Mouse (Mus musculus) induced T-regulatory cell, adult 2 months (primary cell): ENCODE results near the gene Baiap2l2.

Source experiments
- DNase-seq: peaks from one replicate; pipeline ENCODE4 v3.0.0-alpha.2; 2012; ENCODE audit warnings: low read depth

Gene Baiap2l2

DNA sequence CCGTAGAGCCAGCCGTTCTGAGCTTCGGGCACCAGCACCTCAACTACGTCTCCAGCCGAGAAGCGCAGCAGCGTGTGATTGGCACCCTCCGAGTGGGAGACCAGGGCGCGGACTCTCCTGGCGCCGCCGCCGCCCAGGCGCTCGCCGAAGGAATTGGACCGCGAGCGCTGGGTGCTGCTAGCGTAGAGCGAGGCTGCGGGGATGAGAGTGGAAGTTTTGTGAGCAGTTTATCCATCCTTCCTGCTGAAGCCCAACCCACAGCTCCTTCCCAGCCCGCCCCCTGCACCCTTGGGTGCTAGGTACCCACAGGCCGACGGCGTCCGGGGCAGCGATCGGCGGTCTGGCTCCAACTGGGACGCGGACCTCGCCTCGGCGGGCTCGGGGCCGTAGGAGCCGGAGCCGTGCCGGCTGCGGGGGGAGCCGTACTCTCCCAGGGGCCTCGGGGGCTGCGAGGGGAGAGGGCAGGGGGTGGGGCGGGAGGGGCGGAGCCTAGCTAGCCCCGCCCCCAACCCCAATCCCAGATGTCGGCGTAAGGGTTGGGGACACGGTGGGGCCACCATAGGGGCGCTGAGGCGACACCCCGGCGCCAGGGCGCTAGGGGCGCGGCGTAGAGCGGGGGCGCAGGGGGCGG is 24.1 kb downstream of the Baiap2l2 start:
- DNase-seq = peak; percentile 56

DNA sequence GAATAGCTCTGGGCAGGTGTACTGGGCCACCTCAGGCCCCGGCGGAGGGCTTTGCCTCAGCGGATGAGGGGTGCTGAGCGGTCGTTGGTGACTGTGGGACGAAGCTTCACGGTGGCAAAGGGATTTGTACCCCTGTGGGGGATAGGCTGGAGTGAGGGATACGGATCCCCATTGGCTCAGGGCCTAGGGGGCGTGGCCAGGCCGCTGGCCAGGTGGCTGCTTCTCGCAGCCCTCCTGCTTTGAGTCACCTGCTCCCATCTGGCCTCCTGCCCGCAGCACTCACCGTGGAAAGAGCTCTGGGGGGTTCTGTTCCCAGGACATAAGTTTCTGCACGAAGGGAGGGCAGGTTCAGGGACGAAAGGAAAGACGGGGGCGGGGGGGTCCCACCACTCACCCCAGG is 26.8 kb downstream of the Baiap2l2 start:
- DNase-seq = no peak

DNA sequence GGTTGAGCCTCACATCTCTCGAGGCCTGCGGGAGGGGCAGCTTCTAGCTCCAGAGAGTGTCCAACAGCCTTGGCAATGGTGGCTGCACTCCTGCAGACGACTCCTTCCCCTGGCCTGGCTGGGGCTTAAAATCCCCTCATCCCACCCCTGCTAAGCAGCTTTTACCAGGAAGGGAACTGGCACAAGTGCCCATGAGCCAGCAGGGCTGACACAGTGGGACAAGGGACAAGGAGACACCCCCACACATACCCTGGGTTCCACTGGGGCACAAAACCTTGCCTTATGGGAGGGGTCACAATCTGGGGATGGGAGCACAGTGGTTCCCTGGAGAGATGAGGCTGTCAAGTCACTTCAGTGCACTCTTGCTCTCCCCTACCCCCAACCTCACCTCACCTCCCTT is 30.7 kb downstream of the Baiap2l2 start, which contains the start of gene Slc16a8:
TSS of gene Slc16a8 (minus strand) at position 101 of the 400 bp plus-strand sequence.
- DNase-seq = no peak

DNA sequence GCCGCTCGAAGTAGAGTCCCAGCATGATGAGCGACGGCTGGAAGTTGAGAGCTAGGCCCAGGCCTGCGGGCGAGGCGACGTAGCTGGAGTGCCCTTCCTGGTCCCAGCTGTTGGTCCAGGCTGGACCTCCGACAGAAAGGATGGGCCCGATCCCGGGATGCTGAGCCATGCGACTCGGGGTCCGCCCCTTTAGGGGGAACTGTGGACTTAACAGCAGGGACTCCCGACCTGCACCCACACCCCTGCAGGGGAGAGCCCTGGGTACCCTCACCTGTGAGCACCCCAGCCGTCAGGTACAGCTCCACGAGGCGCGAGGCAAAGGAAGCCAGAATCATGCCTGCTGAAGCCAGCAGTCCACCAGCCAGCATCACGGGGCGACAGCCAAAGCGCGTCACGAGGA is 32.8 kb downstream of the Baiap2l2 start:
- no peak for DNase-seq

DNA sequence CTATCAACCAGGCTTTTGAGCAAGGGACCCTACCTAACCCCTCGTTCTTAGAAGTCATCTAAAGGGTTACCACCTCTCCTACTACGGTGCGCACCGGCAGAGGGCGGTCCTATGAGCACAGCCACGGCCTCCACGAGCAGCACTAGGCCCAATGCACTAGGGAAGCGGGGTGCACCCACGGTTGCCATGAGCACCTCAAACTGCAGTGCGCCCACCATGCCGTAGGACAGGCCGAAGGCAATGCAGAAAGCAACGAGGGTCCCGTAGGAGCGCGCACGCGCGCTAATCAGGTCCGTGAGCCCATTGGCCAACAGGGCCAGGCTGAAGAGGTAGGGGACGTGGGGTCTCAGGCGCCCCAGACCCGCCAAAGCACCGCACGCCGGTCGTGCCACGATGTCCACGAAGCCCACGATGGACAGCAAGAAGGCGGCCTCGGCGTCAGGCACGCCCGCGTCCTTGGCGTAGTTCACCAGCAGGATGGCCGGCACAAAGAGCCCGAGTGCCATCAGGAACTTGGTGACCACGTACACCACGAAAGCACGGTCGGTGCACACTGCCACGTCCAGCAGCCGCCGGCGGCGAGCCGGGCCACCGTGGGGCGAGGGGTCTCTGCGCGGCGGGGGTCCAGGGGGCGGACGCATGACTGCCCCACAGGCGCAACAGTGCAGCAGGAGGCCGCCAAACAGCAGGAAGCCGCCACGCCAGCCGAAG is 33.4 kb downstream of the Baiap2l2 start:
- no peak for DNase-seq

DNA sequence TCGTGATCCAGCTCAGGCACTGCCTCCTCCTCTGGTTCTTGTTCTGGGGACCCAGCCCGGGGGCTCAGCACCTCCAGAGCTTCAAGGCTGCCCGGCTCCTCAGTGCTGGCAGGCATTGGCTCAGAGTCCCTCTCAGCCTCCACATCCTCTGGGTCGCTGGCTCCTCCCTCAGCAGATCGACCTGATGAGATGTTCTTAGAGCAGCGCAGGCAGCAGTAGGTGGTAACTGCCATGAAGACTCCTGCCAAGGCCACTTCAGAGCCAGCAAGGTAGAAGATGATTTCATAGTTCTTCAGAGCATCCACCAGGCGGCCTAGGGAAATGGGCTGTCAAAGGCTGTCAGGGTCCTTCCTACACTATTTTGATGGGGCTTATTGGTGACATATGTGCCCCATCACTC is 34.2 kb downstream of the Baiap2l2 start:
- no peak for DNase-seq

DNA sequence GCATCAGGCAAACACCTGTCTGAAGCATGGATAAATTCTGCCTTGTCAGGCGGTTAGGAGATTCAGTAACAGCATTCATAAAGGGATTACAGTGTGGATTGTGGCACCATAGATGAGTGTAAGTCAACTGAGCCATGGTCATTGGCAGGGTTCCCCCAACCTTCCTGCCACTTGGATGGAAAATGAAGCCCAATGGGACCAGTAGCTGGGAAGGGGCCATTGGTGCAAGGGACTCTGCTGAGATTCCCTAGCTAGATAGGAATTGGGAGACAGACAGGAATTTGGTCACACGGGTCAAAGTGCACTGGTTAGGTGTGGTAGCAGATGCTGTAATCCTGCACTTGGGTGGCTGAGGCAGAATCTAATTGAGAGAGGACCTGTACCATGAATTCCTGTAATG is 35.1 kb downstream of the Baiap2l2 start:
- no peak for DNase-seq

DNA sequence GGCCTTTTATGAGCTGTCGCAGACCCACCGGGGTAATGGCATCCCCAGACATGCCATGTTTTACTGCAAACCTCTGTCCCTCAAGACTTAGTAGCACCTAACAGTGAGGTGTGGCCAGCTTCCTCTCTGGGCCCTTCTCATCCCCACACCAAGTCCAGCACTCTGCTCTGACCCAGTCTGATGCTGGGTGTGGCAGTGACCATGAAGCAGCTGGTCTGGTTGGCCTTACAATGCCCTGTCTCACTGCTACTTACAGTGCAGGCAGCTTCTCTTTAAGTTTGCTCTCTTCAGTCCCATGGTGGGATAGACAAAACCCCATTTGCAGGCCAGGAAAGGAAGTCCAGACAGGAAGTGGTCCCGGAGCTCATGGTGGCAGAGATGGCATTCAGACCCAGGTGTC is 40.0 kb downstream of the Baiap2l2 start:
- DNase-seq = no peak

DNA sequence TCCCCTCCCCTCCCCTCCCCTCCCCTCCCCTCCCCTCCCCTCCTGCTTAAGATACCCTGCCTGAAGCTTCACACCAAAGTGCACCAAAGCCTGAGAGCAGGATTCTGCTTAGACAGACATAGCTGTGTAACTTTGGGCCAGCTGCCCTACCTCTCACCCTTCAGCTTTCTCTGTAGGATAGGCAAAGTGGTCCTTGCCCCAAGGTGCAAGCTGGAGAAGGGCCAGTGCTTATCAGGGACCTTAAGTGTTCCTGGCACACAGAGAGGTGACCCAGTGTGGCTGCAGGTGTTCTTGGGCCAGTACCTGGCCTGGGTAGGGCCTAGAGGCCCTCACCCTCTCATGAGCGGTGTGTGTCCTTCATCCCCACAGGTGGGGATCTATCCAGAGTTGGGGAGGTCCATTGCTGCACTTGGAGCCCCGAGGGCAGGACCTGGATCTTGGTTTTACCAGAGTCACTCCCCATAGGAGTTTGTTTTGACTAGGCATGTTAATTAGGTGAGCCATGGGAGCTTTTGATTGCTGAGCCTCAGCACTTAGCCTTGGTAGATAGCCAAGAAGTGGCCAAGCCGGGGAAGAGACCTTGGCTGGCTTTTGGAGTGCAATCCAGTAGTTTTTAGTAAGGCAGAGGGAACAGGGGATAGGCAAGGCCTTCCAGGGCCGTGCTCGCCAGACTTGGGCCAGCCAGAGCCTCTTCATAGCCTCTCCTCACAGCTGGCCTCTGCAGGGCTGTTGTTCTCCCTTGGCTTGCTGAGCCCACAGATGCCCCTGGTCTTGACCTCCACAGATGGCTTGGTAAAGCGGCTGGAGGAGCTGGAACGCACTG is 41.1 kb downstream of the Baiap2l2 start:
- DNase-seq = no peak

DNA sequence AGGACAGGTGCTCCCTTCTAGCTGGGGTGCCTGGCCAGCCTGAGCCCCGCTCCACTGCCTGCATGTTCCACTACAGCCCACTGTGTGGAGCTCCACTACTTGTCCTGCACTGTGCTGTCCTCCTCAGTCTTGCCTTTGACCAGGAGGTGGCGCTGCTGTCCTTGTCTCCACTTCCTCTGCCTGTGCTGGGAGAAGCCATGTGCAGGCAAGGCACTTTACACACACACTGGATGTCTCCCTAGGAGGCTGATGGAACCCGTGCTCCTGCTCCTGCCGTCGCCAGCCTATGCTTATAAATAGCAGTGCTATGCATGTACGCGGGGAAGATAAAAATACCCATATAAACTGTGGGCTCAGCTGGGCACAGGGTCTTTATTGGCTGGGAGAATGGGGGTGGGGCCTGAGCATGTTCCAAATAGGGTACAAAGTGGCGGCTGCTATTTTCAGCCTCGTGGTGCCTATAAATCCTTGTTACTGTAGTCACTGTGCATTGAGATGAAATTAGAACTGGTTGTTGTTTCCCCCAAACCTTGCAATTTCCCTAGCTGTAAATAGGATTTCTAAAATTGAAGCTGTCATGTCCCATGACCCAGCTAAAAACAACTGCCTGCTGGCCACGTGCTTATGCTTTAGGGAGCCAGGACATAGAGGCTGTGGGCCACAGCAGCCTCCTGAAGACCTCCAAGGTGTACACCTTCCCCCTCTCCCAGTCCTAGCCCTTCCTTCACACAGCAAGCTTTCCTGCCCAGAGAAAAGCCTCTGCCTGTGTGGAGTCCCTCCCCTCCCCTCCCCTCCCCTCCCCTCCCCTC is 41.9 kb downstream of the Baiap2l2 start:
- DNase-seq = peak; percentile 98

DNA sequence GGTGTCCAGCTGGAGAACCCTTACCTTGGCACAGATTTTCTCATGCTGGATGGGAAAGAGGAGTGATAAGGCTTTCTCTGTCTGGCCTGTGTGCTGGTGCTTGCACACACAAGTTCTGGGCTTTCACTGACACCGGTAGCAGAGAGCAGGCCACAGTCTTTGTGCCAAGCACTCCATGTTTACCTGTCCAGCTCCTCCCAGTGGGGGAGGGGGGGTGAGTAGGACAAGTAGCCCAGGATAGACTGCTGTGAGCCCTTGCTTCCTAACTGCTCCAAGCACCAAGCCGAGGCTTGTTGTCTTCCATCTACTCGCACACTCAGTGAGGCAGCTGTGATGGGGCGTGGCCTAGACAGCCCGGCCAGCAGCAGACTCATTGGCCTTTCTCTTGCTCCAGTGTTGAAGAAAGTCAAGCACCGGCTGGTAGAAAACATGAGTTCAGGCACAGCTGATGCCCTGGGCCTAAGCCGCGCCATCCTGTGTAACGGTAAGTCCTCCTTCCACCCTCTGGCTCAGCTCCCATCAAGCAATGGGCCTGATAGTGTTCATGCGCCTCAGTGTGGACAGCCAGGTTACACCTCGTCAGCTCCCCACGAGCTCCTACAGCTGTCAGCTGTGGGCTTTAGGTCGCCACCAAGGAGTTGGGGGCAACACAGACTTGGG is 42.6 kb downstream of the Baiap2l2 start:
- no peak for DNase-seq

DNA sequence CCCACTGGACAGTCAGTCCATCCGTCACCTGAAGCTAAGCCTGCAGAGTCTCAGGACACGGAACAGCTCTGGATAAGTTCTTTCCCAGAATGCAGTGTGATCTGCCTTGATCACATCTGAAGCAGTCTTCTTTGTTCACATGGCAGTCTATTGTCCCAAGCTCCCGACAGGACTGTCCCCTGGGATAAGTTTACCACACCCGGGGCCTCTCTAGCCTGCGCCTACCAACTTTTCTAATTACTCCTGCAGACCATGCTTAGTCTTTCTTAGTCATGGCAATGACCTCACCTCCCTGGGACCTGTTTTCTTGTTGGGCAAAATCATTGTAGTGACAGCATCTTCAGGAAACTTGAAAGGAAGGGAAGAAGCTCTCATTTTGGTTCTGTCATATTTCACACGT is 47.3 kb downstream of the Baiap2l2 start:
- DNase-seq = no peak

DNA sequence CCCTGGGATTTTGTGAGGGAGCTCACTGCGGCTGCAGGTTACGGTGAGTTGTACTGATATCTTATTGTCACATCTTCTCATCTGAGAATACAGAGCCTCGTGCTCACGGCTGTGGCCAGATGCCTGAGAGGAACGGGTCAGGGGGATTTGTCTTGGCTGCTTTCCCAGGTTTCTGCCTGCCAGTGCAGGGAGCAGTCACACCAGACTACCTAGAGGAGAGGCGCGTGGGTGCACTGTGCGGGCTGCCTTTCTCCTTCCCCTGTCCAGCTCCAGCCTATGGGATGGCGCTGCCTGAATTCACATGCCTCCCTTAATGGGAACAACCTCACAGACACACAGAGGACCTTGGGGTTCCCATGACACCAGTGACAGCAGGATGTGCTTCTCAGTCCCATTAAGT is 50.1 kb downstream of the Baiap2l2 start:
- no peak for DNase-seq

DNA sequence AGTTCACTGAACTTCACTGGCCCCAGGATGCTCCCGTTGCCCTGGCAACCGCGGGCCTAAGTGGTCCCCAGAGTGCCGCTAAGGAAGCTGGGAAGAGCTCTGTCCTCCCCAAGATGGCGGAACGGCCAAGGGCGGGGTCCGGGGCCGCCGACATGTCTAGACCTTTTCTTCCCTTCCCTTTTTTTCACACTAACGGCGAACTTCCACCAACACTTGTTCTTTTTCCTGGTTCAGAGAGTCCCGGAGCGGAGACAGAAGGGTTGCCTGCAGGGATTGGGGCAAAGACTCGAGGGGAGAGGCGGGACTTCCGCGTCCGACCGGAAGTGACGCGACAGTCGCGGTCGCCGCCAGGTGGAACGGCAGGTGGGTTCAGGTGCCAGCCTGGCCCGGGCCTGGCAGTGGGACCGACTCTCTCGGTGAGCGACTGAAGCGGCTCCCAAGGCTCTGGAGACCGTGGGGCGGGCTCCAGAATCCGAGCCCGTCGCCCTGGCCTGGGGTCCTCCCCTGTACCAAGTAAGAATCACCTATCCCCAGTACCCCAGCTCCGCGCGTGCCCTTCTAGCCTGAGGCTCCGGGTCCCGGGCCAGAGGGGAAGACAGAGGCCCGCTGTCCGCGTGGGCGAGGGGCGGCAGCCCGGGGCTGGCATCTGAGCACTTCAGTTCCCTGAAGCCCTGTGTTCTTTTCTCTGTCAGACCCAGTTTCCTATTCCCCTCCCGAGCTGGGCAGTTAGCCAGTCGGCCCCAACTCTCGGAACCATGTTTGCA is 56.1 kb downstream of the Baiap2l2 start, which contains the start of the genes Pick1 and Gm49486:
TSS of gene Pick1 (plus strand) at position 116 of the 764 bp plus-strand sequence.
TSS of gene Gm49486 (plus strand) at position 334 of the 764 bp plus-strand sequence.
- DNase-seq = peak; percentile 90

DNA sequence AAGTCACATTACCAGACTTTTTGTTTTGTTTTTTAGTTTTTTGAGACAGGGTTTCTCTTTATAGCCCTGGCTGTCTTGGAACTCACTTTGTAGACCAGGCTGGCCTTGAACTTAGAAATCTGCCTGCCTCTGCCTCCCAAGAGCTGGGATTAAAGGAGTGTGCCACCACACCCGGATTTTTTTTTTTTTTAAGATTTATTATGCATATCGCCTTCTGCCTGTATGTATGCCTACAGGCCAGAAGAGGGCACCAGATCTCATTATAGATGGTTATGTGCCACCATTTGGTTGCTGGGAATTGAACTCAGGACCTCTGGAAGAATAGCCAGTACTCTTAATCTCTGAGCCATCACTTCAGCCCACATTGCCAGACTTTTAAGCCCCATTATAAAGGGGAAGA is 59.6 kb downstream of the Baiap2l2 start:
- DNase-seq = peak; percentile 26

DNA sequence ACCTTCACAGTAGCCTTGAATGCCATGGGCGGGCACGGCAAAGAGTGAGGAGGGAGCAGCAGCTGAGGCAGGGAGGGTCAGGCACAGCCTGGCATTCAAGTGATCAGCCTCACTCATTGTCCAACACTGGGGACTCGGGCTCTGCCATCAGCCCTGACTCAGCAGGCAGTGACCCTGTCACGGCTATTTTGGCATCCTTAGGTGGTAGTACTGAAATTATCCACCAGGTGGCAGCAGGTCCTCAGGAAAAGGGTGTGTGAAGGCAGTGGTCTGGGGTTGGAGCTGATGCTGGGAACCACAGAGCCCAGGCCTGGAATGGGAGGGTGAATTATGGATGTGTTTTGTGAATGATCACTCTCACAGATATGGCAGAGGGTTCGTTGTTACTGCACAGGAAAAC is 60.7 kb downstream of the Baiap2l2 start:
- peak; percentile 93 for DNase-seq

DNA sequence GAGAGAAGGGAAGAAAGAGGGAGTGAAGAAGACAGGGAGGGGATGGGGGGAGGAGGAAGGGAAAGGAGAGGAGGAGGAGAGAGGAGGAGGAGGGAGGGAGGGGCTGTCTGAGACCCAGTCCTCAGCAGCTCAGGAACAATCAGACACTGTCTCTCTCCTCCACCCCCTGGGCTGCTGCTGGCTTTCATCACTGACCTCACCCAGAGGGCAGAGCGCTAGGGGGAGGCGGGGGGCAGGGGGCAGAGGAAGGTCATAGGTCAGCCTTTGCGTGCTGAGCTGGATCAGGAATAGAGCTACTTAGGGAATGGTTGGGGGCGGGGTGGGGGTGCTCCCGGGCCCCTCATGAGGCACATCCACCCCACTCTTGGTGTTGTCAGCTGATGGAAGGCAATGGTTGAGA is 61.7 kb downstream of the Baiap2l2 start:
- no peak for DNase-seq

DNA sequence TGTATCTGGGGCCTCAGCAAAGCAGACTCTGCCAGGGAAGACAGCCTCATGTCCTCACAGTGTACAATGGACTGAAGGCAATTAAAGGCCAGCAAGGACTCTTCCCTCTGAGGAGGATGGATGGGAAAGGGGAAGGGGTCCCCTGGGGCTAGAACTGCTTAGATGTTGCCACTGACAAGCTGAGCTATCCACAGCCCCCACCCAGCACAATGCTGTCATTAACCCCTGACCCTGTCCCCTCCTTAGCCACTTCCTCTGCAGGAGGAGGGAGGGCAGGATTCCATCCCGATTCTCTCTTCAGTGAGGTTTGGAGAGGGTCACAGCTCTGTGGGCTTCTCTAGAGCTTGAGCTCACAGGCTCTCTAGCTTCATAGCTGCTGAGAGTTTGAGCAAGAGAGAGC is 65.8 kb downstream of the Baiap2l2 start:
- no peak for DNase-seq

DNA sequence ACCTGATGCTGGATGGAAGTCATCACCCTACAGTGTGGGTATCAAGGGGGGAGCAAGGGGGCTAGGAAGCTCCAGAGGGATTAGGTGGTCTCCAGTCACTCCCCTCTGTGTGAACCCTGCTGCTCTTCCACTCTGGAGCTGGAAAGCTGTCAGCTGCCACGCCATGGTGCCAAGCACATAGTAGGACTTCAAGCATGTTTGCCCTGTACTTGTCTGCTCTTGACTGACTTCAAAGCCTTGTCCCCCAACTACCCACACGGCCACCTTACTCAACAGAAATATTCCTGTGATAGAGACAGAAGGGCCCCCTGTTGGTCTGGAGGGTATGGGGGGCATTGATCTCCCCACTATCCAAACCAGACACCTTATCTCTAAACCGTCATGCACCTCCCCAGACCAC is 69.1 kb downstream of the Baiap2l2 start:
- DNase-seq = no peak

DNA sequence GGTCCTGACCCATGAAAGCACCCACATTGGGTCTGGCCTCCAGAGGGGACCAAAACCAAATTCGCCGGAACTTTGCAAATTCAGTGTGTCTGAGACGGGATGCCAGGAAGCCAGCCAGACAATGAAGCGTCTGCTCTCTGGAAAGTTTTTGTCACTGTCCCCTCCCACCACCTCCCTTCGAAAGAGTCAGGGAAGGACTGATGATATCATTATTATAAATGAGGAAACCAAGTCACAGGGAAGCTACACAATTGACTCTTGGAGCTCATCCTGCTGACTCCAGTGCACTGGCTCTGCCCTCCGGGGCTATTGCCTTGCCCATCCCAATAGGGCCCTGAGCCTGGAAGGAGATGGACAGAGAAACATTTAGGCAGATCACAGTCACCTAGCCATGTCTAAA is 71.7 kb downstream of the Baiap2l2 start:
- DNase-seq = no peak
